Mouse (Mus musculus) ovary, adult 18-20 months (tissue): ENCODE data around the gene Arhgap9.

ENCODE experiments used
- DNase-seq: peaks from one replicate; pipeline ENCODE4 v3.0.0; 2022; ENCODE audit warnings: low spot score, mixed read lengths

Arhgap9 gene

GRCm38 (mm10) chr10:127346173-127346572 lies 24.4 kb downstream of the Arhgap9 start:
- no peak for DNase-seq

DNA sequence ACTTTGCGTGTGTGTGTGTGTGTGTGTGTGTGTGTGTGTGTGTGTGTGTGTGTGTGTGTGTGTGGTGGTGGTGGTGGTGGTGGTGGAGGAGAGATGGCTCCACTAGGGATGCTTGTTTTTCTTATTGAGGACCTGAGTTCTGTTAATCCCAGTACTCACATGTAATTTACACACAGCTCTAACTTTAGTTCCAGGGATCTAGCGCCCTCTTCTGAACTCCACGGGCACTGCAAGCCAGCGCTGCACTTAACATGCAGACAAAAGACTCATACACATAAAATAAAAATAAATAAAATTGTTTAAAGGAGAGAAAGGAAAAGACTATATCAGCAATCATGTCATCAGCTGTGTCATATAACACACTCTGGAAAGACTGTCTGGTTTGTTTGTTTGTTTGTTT lies 27.2 kb downstream of the Arhgap9 start:
- no peak for DNase-seq

- no peak for DNase-seq
Measured at GRCm38 (mm10) chr10:127349810-127350209, 28.0 kb downstream of the Arhgap9 start.

DNA sequence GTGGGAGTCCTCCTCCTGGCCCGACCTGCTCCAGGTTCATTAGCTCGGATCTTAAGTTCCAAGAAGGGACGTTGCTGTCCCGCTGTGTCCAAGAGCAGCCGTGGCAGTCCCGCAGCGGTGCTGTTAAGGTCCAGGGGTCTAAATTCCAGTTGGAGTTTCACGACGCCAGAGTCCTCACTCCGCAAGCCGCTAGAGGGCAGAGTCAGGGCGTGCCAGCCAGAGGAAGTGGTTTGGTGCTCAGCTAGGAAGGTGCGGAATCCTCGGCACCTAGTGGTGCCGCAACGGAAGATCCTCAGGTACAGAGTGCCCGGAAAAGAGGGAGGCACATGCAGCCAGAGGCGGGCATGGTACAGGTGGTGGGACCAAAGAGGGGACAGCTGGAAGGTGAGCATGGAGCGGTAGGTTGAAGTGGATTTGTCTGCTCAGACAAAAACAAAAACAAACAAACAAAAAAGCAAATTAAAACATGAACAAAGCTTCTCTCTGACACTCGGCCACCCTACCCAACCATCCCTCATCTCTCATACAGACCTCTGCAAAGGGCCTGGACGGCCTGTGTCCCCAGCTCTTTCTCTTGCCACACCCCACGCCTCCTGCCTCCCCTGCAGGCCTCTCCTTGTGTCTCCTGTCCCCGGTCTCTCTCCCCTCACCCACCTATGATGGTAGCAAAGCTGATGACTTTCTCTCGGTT lies 29.0 kb downstream of the Arhgap9 start:
- DNase-seq: peak; percentile 36

DNA sequence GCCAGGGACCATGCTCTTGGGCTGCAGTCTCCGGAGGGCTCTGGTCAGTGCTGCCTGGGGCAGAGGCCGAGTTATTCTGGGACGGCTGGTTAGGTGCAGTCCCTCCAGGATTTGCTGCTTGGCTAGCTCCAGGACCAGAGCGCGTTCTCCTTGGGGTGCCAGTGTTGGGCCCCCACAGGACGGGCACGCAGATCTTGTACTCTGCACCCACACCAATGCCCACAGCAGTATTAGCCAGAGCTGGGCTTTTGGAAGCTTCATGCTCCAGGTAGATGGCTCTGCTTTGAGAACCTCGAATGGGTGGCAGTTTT lies 29.5 kb downstream of the Arhgap9 start:
- DNase-seq: no peak

DNA sequence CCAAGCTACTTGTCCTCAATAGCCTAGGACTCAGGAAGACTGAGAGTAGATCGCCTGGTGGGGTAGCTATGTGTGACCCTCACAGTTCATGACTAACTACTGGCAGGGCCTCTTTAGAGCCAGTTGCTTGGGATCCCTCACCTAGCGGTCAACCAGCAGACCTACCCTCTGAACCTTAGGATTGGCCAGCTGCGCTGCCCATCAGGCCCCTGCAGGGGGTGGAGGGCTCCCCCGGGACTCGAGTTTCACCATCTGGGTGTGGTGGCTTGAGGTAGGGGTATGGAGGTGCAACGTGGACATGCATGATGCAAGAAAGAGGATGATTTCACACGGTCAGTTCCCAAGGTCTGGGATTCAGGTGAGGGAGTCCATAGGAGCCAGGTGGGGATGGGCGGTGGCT lies 30.0 kb downstream of the Arhgap9 start:
- no peak for DNase-seq

DNA sequence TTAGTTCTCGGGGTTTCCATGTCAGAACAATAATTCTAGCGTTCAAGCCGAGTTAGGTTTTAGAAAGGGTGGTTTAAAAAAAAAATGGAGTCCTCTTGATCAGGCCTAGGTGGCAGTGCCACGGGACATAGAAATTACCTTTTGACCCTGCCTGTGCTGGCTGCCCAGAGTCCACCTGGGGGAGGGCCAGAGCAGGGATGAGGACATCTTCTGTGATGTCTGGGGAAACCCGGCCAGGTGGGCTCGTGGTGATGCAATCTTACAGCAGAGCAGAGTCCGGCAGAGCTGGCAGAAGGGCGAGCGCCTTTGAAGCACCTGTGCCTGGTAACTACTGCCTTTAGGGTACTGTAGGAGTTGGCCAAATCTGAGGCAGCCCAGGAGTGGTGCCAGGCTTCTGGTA lies 30.4 kb downstream of the Arhgap9 start:
- no peak for DNase-seq

- DNase-seq: no peak
Measured at GRCm38 (mm10) chr10:127352766-127353165, 31.0 kb downstream of the Arhgap9 start.

DNA sequence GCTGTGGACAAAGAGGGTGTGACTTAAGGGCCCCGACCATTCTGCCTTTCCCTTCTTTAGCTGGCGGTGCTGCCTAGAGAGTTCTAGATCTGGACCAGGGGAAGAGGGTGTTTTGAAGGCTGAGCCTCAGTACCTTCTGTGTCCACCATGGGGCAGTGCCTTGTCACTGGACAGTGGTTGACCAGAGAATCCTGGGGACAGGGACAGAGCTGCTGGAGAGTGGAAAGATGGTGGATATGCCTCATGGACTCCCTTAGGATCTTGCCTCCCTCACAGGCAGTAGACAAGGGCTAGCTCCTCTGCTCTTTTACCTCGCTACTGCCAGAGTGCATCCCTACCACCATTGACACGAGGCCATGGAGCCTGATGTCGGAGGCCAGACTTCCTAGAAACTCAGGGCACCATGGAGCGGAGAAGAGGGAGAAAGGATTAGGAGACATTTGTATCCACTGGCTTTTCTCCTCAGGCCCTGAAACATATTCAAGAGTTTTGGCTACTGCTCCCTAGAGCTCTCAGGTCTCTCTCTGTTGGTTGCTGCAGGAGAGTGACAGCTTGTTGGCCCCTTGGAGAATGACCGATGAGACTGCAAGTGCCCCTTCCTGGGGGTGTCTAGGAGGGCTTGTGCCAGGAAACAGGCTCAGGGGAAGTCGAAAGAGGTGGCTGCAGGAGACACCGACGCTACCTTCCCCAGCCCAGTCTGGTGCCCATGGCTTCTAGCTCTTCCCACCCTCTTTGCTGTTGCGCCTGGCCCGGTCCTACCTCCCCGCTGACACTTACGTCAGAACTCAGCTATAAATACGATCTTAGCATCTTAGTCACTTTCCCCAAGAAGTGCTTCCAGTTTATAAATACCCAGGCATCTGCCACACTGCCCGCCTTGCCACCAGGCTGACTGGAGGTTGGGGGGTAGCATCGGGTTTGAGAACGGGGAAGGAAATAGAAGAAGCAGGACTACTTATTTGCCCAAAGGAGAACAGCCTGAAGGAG lies 32.4 kb downstream of the Arhgap9 start, which contains the start of gene Inhbe:
Inhbe (minus strand) TSS at position 503 of the 987 bp plus-strand sequence.
- no peak for DNase-seq

GRCm38 (mm10) chr10:127355336-127355735 lies 33.6 kb downstream of the Arhgap9 start:
- DNase-seq: no peak

DNA sequence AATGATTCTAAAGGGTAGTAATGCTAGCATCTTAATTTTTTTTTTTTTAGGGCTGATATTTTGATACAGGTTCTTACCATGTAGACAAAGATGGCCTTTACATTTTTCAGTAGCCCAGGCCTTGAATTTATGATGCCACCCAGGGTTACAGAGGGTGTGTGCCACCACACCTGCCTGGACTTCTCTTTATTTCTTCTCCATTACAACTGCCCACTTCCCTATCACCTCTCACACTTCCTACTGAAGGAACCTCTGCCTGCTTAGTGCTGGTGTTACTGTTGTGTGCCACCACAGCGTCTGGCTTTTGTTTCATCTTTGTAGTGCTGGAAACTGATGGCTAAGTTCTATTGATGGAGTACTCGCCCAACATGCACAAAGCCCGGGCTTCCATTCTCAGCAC lies 39.0 kb downstream of the Arhgap9 start:
- no peak for DNase-seq

GRCm38 (mm10) chr10:127367116-127367515 lies 45.4 kb downstream of the Arhgap9 start:
- no peak for DNase-seq

- no peak for DNase-seq
Measured at GRCm38 (mm10) chr10:127368273-127368672, 46.5 kb downstream of the Arhgap9 start.

GRCm38 (mm10) chr10:127369834-127370820 lies 48.4 kb downstream of the Arhgap9 start, which contains the start of gene Inhbc:
Gene Inhbc (minus strand): TSS chr10:127370431.
- DNase-seq: no peak

- no peak for DNase-seq
Measured at GRCm38 (mm10) chr10:127371023-127371422, 49.3 kb downstream of the Arhgap9 start.

DNA sequence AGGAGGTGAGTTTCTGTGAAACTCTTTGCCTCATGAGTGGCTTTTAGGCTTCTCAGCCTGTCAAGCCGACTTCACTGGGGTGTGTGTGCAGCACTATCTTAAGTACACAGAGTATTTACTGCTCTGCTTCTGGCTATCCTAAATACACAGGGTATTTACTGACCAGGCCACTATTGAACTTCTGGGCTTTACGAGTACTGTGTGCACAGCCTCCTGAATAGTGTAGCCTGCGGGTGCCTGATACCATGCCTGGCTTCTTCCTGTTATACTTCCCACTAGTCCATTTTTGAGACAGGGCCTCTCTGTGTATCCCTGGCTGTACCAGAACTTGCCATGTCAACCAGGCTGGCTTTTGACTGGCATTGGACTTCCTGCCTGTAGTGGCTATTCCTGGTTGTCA lies 55.9 kb downstream of the Arhgap9 start:
- no peak for DNase-seq
